Mouse (Mus musculus): Measurements from ENCODE around the gene Mcpt4.

DNA sequence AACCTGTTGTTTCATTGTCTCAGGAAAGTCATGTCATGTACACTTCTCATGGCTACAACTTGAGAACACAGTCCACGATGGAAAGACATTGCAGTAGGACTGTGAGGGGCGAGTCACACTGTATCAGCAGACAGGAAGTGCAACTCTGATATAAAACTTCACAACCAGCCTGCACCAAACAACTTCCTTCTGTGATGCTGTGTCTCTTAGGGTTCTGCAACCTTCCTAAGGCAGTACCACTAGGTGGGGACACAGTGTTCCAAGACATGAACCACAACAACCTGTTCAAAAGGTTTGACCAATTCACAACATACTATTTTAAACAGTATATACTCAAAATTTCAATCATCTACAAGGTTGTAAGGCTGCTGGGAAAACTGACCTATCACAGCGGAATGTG, 6.7 kb downstream of the Mcpt4 start:
- TF ChIP-seq CTCF (IDR thresholded peaks at IDR 0.05): no peak
- no peak for TF ChIP-seq EP300 (IDR thresholded peaks at IDR 0.05; ENCODE audit: insufficient read depth, low read depth, low read length)
- TF ChIP-seq POLR2A (IDR thresholded peaks at IDR 0.05; ENCODE audit: insufficient read depth, low read depth, low read length): no peak
